Mouse (Mus musculus) brown adipose tissue, adult 24 weeks (tissue): ENCODE results near the gene Commd6. TPM values are rescaled to one million over a fixed set of nuclear protein-coding genes. Genes with fewer than 3 reads are reported as not detected.

Experiments
- H3K27ac ChIP-seq: fragments of 200-500 bp; replicated peaks from 2 replicates; pipeline ENCODE4 v1.5.1; 2012; ENCODE audit warnings: low read depth, mild to moderate bottlenecking, low read length
- H3K4me1 ChIP-seq: fragments of 200-500 bp; 2 replicates; pipeline ENCODE4 v1.6.1; 2012; ENCODE audit warnings: low read length, mixed read lengths; ENCODE audit not compliant: control insufficient read depth, insufficient read depth, insufficient read length
- H3K4me3 ChIP-seq: fragments of 200-500 bp; 2 replicates; pipeline ENCODE4 v1.5.1; 2012; ENCODE audit warnings: low read depth, mild to moderate bottlenecking, low read length, moderate library complexity; ENCODE audit not compliant: insufficient read depth
- polyA plus RNA-seq: library from polyadenylated mRNA; stranded (reverse); fragments of >200 nt; gene quantifications from 2 replicates; pipeline ENCODE4 v1.2.4, GENCODE M21; 2012; ENCODE audit not compliant: missing spikeins, insufficient read depth, insufficient read length

Commd6 gene
- 123 and 160 TPM in 2 replicates for polyA plus RNA-seq

DNA sequence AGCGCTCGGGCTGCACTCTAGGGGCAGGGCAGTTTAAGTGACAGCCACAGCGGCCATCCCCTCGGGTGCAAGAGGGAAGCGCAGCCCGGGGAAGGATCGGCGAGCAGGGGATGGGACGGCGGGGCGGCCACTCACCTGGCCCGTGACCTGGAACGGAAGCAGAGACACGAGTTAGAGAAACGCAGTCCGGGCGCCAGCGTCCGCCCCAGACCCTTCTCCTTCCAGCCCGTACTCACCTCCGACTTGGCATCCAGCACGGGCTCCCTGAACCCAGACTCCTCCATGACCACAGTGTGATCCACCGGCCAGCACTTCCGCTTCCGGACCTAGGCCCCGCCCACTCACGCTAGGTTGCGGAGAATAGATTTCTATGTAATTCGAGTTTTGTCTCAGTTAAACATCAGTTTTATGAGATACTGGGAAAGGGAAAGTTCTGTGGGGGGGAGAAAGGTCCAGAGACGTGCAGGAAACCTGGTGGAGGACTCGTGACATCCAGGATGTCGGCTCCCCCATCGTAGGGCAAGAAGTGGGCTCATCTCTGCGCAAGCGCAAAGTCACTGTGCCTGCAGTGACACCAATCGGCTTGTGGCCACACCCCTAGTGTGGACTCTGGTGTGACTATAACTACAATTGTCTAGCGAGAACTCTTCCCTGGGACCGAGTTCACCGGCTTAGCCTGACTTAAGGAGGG lies at the start of gene Commd6:
TSS of gene Commd6 (minus strand) at position 534 of the 691 bp plus-strand sequence.
- Histone ChIP-seq H3K4me3 (peak within 1 kb of the TSS; percentile 87), H3K4me1 (peaks cover 2% of the 10 kb centered on the region; the same call in 1 of the 2 replicates), H3K27ac (peak within 1 kb of the TSS; percentile 80)

DNA sequence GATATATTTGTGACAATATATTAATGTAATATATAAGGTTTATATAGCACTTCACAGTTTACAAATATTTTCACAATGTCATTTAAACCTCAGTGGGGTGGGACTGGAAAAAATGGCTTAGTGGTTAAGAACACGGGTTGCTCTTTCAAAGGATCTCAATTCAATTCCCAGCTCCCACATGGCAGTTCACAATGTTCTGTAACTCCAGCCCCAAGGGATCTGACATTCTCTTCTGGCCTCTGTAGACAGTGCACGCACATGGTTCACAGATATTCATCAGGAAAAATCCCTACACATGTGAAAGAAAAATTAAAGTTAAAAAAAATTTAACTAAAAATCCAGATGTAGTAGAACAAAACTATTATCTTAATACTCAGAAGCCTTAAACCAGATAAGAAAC lies 47.9 kb upstream of the Commd6 start:
- Histone ChIP-seq H3K4me1 (no peaks in the 10 kb centered on the region), H3K27ac (no peak overlapping the region), H3K4me3 (no peak overlapping the region)

DNA sequence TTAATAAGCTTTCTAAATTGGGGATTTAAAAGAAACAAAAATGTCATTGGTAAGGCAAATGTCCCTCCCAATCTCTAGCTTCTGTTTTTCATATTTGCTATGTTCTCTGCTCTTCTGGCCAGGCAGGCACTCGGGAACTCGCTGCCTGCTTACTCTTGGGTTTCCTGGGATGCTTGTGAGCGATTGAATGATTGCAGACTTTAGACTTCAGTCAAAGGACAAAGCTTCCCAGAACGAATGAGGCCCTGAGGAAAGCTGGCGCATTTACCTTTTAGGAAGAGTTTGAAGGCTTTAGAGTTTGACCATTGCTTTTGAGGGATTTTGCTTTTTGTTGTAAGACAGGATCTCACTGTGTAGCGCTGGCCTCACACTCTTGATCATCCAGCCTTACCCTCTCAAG lies 47.2 kb upstream of the Commd6 start:
- H3K4me3 ChIP-seq: no peak overlapping the region
- no peaks in the 10 kb centered on the region for H3K4me1 ChIP-seq
- H3K27ac ChIP-seq: peak overlapping the region; percentile 24

DNA sequence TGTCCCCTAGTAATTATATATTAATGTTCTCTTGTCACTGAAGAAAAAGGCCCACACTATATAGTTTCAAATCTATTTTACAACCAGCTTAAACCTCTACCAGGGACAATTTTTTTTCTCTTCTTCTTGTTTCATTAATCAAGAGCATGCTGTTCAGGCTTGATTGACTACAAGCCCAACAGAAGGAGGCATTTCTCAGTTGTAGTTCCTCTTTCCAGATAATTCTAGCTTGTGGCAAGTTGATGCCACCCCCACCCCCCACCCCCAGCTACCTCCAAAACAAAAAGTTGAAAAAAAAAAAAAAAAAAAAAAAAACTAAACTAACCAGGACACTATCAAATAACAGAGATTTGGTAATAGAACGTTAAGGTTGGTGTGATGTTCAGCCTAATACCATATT lies 31.7 kb upstream of the Commd6 start:
- H3K4me3 ChIP-seq: no peak overlapping the region
- H3K27ac ChIP-seq: no peak overlapping the region
- H3K4me1 ChIP-seq: no peaks in the 10 kb centered on the region

DNA sequence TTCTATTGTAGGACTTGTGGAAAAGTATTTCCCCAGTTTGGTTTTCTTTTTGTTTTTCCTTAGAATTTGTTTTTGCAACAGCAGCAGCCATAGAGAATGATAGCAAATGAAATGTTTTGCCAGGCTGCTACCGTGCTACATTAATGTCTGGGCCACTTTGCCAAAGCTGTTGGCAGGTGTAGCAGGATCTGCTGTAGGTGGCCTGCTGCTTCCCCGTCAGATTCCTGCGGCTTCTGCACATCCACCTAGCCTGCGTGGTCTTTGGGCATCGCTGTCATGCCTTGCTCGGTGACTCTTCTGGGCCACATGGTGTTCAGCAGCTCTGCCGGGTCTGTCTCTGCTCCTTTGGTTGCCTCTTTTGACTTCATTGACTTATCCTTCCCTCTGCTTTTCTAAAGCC lies 28.1 kb upstream of the Commd6 start:
- Histone ChIP-seq H3K27ac (no peak overlapping the region), H3K4me3 (no peak overlapping the region), H3K4me1 (no peaks in the 10 kb centered on the region)

DNA sequence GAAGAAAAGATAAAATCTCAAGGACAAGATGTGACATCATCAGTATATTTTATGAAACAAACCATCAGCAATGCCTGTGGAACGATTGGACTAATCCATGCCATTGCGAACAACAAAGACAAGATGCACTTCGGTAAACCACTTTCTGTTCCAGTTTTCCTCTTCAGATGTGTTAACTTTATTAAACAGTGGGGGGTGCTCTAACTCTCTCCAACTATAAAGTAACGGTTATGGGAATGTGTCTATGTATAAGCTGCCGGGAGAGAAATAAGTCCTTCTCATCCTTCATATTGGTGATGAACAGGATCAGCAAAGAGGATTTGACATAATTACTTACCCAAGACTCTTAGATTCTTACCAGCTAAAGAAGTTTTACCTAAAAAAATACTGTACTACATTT lies 26.1 kb upstream of the Commd6 start:
- no peaks in the 10 kb centered on the region for H3K4me1 ChIP-seq
- no peak overlapping the region for H3K27ac ChIP-seq
- H3K4me3 ChIP-seq: no peak overlapping the region

DNA sequence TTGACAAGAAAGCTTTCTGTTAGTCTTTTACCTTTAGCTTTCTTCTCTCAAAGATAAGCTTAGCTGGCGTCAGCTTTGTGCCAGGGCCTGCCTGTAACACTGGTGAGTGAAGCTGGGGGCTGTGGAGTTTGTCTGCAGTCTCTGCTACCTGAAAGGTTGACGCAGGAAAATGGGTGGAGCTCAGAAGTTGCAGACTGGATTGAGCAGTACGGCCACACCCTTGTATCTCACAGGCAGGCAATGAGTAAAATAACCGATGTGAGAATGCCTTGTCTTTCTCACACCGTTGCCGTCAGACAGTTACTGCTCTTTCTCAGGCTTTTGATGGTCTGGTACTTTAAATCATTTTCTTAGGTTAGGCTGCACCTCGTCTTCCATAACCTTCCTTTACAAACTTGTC lies 25.6 kb upstream of the Commd6 start:
- Histone ChIP-seq H3K4me1 (no peaks in the 10 kb centered on the region), H3K27ac (no peak overlapping the region), H3K4me3 (no peak overlapping the region)

DNA sequence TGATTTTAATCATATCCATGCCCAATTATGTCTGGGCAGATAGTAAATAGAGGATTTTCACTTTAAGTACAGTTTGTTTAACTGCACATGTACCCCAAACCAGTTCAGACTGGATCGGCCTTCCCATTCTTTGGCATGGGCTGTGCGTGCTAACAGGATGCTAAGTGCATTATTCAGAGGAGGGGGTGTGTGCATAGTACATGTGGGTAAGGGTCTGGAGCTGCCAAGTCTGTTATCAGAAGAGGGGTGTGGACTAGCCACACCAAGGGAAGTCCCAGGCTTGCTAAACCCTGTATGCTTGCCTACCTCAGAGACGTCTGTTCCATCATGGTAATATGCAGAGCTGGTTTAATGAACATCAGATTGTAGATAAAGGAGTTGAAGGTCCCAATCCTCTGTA lies 23.8 kb upstream of the Commd6 start:
- Histone ChIP-seq H3K4me3 (no peak overlapping the region), H3K4me1 (no peaks in the 10 kb centered on the region), H3K27ac (no peak overlapping the region)

DNA sequence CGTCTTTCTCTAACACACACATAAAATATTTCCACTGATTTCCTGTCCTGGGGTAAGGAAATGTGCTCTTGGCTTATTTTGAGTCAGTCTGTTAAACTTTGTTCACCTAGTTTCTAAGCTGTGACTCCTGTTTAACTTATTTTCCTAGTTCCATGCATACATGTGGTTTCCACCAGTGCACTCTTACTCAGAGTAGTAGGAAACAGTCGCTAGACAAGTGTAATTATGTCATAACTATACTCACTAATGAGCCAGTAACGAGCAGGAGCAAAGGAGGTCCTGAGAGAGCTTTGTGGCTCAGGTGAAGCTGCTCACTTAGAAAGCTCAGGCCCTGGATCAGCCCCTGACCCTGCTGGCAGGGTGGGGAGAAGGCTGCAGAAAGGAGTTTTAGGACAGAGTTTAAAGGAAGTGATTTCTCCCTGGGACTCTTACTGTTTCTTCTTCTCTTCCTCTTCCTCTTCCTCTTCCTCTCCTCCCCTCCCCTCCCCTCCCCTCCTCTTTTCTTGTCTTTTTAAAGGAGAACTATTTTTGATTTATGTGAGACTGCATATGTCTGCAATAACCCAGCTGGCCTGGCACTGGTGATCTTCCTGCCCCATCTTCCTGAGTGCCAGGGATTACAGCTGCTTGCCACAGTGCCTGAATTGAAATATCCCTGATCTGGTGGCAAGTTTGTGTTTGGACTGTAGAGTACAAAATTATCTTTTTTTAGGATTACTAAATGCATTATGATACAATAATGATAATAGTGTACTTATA lies 21.3 kb upstream of the Commd6 start:
- no peak overlapping the region for H3K27ac ChIP-seq
- H3K4me1 ChIP-seq: no peaks in the 10 kb centered on the region
- H3K4me3 ChIP-seq: no peak overlapping the region

DNA sequence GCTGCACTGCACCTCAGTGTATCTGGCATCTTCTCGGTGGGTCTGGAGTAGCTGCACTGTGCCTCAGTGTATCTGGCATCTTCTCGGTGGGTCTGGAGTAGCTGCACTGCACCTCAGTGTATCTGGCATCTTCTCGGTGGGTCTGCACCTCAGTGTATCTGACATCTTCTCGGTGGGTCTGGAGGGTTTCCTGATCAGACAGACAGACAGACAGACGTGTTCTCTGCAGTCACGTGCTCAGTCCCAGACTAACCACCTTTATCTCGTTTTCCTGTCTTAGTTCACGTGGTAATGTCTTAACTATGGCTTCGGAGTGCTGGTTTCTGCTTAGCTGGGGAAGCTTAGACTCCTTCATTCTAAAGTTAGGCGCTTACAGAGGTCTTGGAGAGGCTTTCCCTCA lies 15.8 kb upstream of the Commd6 start:
- Histone ChIP-seq H3K4me3 (no peak overlapping the region), H3K4me1 (peaks cover 3% of the 10 kb centered on the region), H3K27ac (no peak overlapping the region)

DNA sequence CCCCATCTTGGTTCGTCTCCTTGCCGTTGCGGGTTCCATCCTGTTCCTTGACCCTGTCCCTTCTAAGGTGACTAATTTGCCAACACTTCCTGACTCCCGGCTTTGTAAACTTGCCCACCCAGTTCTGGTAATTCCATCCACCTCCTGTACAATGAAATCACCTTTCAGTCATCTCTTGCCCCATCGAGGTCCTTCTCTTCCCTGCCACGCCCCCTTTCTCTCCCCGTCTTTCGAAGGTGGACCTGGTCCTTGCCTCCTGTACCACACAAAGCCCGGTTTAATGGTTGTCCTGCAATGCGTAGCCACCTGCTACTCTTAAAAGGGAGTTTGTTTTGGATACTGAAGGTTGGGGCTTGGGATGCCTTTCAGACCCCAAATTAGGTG lies 14.0 kb upstream of the Commd6 start:
- H3K4me1 ChIP-seq: peaks cover 3% of the 10 kb centered on the region
- H3K27ac ChIP-seq: no peak overlapping the region
- peak overlapping the region; percentile 83 for H3K4me3 ChIP-seq

DNA sequence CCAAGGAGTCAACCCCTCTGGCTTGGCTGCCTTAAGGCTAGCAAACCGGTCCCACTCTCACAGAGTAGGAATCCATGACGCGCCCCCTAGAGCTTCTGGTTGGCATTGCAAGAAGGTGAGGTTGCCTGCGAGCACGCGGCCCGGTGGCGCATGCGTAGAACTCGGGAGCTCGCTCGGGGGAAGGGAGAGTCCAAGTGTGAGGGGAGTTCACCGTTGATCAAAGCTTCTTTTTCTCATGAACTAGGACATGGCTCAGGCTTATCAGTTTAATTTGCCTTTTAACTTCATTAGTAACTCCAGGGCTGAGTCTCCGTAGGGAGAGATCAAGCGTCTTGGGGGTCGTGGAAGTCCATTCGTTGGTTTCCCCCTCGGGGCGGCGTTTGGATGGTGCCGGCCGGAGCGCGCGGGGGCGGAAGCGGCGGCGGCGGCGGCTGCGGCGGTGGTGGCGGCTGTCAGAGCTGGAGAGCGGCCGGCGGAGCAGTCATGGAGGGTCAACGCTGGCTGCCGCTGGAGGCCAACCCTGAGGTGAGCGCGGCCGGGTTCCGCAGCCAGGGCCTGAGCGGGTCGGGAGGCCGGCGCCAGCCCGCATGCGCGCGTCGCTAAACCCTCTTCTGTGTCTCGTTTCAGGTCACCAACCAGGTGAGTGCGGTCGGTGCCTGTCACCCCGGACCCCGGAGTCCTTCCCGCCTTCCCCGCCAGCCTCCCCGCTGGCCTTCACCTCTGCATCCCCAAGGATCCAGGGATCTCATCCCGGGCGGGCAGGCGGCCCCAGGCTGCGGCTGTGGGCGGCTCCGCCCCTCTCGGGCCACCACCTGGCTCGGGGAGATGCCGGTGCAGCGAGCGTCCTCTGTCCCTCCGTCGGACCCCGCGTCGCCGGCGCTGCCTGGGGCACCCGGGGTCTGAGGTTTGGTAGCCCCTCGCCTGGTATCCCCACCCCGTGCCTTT lies 13.4 kb upstream of the Commd6 start, which contains the start of gene Uchl3:
TSS of gene Uchl3 (plus strand) at position 387 of the 945 bp plus-strand sequence.
- H3K27ac ChIP-seq: peak within 1 kb of the TSS; percentile 94
- H3K4me1 ChIP-seq: peaks cover 3% of the 10 kb centered on the region
- H3K4me3 ChIP-seq: peak within 1 kb of the TSS; percentile 83

DNA sequence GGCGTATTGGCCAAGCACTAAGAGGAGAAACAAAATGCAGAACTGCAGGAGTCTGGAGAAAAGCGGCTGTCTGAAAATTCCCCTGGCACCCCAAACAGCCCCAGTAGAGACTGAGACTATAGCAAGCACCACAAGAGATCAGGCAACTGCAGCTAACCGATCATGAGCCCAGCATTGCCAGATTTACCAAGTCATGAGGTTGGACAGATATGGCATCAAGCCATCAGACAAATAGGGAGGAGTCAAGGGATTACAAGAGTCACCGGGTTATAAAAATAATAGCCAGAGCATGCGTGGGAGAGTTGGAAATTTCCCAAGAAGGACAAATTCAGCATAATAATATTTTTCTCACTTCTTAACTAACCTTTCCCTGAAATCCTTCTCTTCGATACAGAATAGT lies 12.1 kb upstream of the Commd6 start:
- no peak overlapping the region for H3K4me3 ChIP-seq
- H3K4me1 ChIP-seq: peaks cover 3% of the 10 kb centered on the region
- H3K27ac ChIP-seq: no peak overlapping the region

DNA sequence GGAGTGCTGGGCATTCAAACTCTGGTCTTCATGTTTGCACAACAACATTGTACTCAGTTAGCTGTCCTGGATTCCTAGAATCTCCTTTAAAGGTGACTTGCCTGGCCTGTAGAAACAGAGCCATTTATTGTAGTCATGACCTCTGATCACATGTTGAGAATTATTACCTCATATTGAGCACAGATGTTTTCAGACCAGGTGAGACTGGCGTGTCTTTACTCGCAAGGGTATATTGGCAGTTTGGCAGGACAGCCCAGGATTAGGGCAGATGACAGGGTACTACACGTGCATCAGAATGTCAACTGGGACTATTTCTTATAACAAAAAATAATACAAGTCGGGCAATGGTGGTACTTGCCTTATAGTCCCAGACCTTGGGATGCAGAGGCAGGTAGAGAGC lies 10.1 kb upstream of the Commd6 start:
- Histone ChIP-seq H3K4me3 (no peak overlapping the region), H3K4me1 (peaks cover 3% of the 10 kb centered on the region)

DNA sequence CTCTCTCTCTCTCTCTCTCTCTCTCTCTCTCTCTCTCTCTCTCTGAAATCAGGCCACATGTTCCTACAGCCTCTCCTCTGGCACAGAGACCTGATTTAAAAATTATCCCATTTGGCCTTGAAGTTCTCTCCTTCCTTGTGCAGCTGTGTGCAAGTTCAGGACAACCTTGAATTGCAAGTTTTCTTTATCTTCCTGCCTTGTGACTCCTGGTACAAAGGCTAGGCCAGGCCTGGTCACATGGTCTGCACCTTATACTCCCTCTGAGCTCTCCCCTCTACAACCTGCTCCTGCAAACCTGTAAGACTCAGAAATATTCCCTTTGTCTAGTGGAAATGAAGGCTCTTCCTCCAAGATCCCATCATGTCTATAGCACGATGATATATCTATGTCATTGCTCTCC lies 4.5 kb upstream of the Commd6 start:
- Histone ChIP-seq H3K27ac (no peak overlapping the region), H3K4me1 (no peaks in the 10 kb centered on the region)

More for the DNA sequence above, 10.1 kb upstream of the Commd6 start:
- H3K27ac ChIP-seq: no peak overlapping the region

More for the DNA sequence above, 4.5 kb upstream of the Commd6 start:
- no peak overlapping the region for H3K4me3 ChIP-seq
